Mouse (Mus musculus) lung, adult 2 months (tissue): ENCODE measurements around the gene 2310061I04Rik. TPM values are rescaled to one million over a fixed set of nuclear protein-coding genes. Genes with fewer than 3 reads are reported as not detected.
A peak's percentile ranks its signal among the peaks of the same experiment; 100 is the strongest.
"Not testable (repeated sequence)": the region's sequence is repeated elsewhere in the genome, so short reads cannot be mapped to it uniquely, and the experiment has no call there.

Experiments
- DNase-seq: peaks from one replicate; pipeline ENCODE4 v3.0.0; 2022
- H3K4me1 ChIP-seq: fragments of 200-500 bp; 2 replicates; pipeline ENCODE4 v1.6.1; 2011; ENCODE audit warnings: low read length; ENCODE audit not compliant: control insufficient read depth, insufficient read depth
- H3K4me3 ChIP-seq: fragments of 200-500 bp; replicated peaks from 2 replicates; pipeline ENCODE3; 2011; ENCODE audit warnings: low read depth, mild to moderate bottlenecking, control low read depth, low read length; ENCODE audit errors: extremely low read depth
- CTCF ChIP-seq: fragments of 200-500 bp; IDR thresholded peaks from 2 replicates; pipeline ENCODE4 v1.5.1; 2011; ENCODE audit warnings: mild to moderate bottlenecking, low read length, control low read depth; ENCODE audit not compliant: insufficient read depth
- POLR2A ChIP-seq: fragments of 200-500 bp; IDR thresholded peaks from 2 replicates; pipeline ENCODE4 v1.6.1; 2011; ENCODE audit warnings: low read depth, mild to moderate bottlenecking, control low read depth, low read length, borderline replicate concordance; ENCODE audit errors: extremely low read depth
- WGBS: fragments of 180-500 bp; shearing (Covaris S2); methylation state at CpG from one replicate; pipeline ENCODE4 v1.1.7; 2018; 5-methylcytosine and 5-hydroxymethylcytosine counted together
- polyA plus RNA-seq: library from polyadenylated mRNA; depleted of rRNA; stranded (reverse); fragments of >200 nt; gene quantifications from 2 replicates; pipeline ENCODE4 v1.2.3, GENCODE M21; 2012; rRNA removed

2310061I04Rik gene
- polyA plus RNA-seq = 36.1 and 38.1 TPM in 2 replicates

DNA sequence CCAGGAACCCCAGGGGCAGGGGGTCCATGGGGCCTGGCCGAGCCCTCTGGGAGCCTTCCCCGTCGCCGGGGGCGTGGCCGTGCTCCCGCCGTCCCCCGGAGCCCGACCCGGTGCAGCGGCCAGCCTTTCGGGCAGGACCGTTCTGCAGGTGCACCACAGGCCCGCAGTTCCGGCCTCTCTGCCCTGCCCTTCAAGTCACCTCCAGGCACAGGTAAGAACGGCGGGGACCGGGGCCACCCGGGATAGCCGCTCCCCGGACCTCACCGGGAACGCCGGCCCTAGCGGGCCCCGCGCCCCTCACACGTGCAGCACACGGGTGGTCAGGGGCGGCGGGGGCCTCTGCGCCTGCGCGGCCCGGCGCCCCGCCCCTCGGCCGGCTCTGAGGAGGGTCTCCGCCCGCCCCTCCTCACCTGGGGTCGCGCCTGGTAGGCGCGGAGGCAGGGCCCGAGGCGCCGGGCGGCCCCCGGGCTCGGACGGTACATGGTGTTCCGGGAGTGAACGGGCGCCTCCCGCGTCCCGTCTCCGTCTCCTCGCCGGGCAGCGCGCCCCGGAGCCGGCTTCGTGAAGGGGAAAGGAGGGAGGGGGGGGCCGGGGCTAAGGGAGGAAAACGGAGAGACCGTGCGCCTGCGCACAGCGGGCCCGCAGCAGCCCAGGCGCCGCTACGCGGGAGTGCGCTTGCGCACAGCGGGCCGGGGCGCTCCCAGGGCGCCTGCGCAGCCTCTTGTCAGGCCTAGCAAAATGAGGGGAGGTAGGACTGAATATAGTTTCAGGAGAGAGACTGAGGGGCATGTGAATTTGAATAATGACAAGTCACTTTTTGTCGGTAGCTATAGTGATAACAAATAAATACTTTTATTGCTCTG lies at the start of gene 2310061I04Rik:
TSS of gene 2310061I04Rik (minus strand) at position 651 of the 863 bp plus-strand sequence.
- 1% methylated on average over 86 of the region's 86 CpGs for WGBS
- Histone ChIP-seq H3K4me3 (peak within 1 kb of the TSS; percentile 79), H3K4me1 (peaks cover 7% of the 10 kb centered on the region; the same call in 1 of the 2 replicates)
- no peak for TF ChIP-seq CTCF
- TF ChIP-seq POLR2A = no peak
- peak; percentile 80 for DNase-seq

- Histone ChIP-seq H3K4me3 (no peak overlapping the region), H3K4me1 (no peaks in the 10 kb centered on the region)
- WGBS = 71% methylated on average over 1 of the region's 1 CpGs
- TF ChIP-seq CTCF (no peak), POLR2A (no peak)
- no peak for DNase-seq
These were observed 42.7 kb upstream of the 2310061I04Rik start for GRCm38 (mm10) chr17:35939941-35940340.

GRCm38 (mm10) chr17:35939108-35939507 lies 41.9 kb upstream of the 2310061I04Rik start:
- DNase-seq = no peak
- Histone ChIP-seq H3K4me3 (no peak overlapping the region), H3K4me1 (no peaks in the 10 kb centered on the region)
- WGBS = 62% methylated on average over 2 of the region's 2 CpGs
- TF ChIP-seq POLR2A = no peak
- no peak for TF ChIP-seq CTCF

DNA sequence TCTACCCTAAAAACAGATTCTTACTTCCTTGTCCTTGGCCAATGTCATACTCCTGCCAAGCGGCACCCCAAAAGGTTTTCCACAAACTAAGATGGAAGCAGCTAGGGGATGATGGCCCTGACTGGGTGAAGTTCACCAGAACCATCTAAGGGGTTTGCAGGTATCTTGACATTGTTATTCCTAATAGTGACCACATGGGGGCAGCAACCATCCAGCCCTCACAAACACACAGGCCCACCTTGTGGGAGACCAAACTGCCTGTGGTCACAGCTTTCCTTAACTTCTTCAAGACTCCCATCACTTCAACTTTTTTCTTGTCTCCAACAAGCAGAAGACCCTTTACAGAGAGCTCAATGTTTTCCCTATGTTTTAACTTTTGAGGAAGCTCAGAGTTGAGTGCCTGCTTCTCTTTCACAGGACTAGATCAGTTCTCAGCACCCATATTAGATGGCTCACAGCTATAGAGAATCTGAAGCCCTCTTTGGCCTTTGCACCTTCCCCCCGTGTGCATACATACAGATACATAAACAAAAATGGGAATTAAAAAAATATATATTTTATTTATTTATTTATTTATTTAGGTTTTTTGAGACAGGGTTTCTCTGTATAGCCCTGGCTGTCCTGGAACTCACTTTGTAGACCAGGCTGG lies 40.6 kb upstream of the 2310061I04Rik start:
- no peaks in the 10 kb centered on the region for H3K4me1 ChIP-seq
- 27% methylated on average over 2 of the region's 2 CpGs for WGBS
- H3K4me3 ChIP-seq = no peak overlapping the region
- TF ChIP-seq CTCF (peak; percentile 88), POLR2A (no peak)
- DNase-seq = peak; percentile 33

DNA sequence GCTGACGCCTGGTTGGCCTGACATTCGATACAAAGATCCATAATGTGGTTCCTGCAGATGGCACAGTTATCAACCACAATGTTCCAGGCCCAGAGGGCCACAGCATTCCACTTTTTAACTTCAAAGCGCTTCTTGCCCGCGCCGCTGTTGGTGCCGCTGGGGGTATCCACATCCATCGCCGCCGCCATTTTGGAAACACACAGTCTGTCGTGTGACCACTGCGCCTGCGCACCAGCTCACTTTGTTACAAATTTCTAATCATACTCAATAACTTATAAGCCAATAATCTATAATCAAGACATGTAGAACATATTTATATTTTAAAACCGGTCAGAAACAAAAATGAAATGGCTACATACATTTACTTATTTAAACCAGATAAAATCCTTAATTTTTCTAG lies 38.5 kb upstream of the 2310061I04Rik start:
- not testable (repeated sequence) for H3K4me1 ChIP-seq, DNase-seq
- 85% methylated on average over 14 of the region's 14 CpGs for WGBS

DNA sequence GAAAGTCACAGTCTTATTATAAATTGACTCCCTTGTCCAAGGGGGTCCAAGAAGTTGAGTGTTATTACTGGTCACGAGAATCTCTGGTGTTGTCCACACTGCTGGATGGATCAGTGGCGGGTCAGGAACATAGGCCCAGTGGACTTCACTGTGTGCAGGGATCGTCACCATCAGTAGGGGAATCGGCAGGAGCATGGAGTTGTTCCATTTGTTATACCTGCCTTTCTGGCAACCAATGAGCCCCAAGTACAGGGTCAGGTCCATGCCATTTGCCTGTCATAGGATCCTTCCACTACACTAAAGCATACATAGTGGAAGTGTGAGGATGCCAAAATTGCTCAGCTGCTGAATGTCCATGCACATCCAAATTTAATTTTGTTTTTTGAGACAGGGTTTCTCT lies 35.4 kb upstream of the 2310061I04Rik start:
- no peak overlapping the region for H3K4me3 ChIP-seq
- no peak for DNase-seq
- TF ChIP-seq CTCF (no peak), POLR2A (no peak)
- 88% methylated on average over 4 of the region's 4 CpGs for WGBS
- H3K4me1 ChIP-seq = no peaks in the 10 kb centered on the region

More for the DNA sequence above, 38.5 kb upstream of the 2310061I04Rik start:
- H3K4me3 ChIP-seq = not testable (repeated sequence)

DNA sequence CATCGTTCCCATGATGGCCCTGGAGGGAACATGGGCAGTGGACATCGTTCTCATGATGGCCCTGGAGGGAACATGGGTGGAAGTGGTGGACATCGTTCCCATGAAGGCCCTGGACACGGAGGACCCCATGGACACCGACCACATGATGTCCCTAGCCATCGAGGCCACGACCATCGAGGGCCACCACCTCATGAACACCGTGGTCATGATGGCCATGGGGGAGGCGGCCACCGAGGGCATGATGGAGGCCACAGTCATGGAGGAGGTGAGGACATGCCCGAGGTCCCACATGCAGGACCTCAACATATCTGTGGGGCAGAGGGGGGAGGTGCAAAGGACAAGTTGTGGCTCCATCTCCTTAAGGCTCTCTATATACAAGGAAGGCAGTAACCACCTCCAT lies 33.4 kb upstream of the 2310061I04Rik start:
- no peak for DNase-seq
- H3K4me1 ChIP-seq = no peaks in the 10 kb centered on the region
- WGBS = 95% methylated on average over 12 of the region's 12 CpGs
- TF ChIP-seq CTCF = no peak
- TF ChIP-seq POLR2A = no peak
- no peak overlapping the region for H3K4me3 ChIP-seq

- 91% methylated on average over 2 of the region's 2 CpGs for WGBS
- Histone ChIP-seq H3K4me3 (no peak overlapping the region), H3K4me1 (no peaks in the 10 kb centered on the region)
- TF ChIP-seq POLR2A = no peak
- no peak for TF ChIP-seq CTCF
- DNase-seq = no peak
These were observed 32.3 kb upstream of the 2310061I04Rik start for GRCm38 (mm10) chr17:35929534-35929933.

GRCm38 (mm10) chr17:35927471-35927870 lies 30.2 kb upstream of the 2310061I04Rik start:
- Histone ChIP-seq H3K4me1 (peaks cover under 1% of the 10 kb centered on the region), H3K4me3 (no peak overlapping the region)
- WGBS = 18% methylated on average over 1 of the region's 1 CpGs
- no peak for DNase-seq
- TF ChIP-seq POLR2A = no peak
- TF ChIP-seq CTCF = no peak

DNA sequence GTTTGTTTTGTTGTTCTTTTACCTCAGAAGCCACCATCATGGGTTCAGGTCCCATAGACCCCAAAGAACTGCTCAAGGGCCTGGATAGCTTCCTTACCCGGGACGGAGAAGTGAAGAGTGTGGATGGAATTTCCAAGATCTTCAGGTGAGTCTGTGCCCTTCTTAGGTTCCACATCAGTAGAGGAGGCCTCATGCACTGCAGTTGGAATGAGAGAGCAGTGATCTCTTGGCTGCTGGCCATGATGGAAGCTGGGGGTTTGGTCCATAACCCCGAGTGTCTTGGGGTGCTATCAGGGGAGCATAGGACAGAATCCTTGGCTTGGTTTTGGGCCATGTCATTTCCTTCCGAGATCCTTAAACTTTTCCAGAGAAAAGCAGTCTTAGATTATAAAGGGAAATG lies 26.1 kb upstream of the 2310061I04Rik start:
- DNase-seq = no peak
- H3K4me1 ChIP-seq = peaks cover 24% of the 10 kb centered on the region
- no peak for TF ChIP-seq CTCF
- TF ChIP-seq POLR2A = no peak
- no peak overlapping the region for H3K4me3 ChIP-seq
- WGBS = 79% methylated on average over 4 of the region's 4 CpGs
